Mouse (Mus musculus) brain, embryonic 14.5 days (tissue): ENCODE data around the gene Tmem156.

Source experiments
- CTCF ChIP-seq: fragments of 200-500 bp; IDR thresholded peaks from 2 replicates; pipeline ENCODE4 v1.5.1; 2012; ENCODE audit warnings: inconsistent platforms, mild to moderate bottlenecking, moderate library complexity, borderline replicate concordance; ENCODE audit not compliant: insufficient read depth, insufficient read length; ENCODE audit errors: extremely low read depth
- POLR2A ChIP-seq: fragments of 200-500 bp; IDR thresholded peaks from 2 replicates; pipeline ENCODE4 v1.6.1; 2012; ENCODE audit warnings: mild to moderate bottlenecking, inconsistent platforms, borderline replicate concordance; ENCODE audit not compliant: poor library complexity, insufficient read depth, insufficient read length, severe bottlenecking; ENCODE audit errors: extremely low read depth

DNA sequence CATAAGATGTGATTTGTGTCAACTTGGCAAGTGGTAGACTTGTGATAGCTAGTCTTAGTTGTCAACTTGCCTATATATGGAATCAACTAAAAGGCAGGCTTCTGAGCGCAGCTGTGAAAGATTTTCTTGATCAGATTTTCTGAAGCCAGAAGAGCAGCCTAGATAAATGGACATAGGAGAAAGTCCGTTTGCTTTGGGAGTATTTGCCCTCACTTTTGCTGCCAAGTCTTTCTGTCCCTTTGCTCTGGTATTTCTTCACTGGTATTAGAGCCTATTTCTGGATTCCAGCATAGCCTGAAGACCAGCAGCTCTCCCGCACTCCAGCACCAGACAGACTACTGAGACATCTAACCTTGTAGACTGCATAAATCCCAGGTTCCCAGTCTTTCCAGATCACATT lies 30.7 kb upstream of the Tmem156 start:
- no peak for TF ChIP-seq CTCF
- TF ChIP-seq POLR2A, result no peak
